Mouse (Mus musculus) embryo, embryonic 10.5 days (tissue): ENCODE results near the gene Jade2.

Experiments used
- DNase-seq: peaks from one replicate; pipeline ENCODE4 v3.0.0-alpha.2; 2015; ENCODE audit warnings: low spot score

The Jade2 gene

DNA sequence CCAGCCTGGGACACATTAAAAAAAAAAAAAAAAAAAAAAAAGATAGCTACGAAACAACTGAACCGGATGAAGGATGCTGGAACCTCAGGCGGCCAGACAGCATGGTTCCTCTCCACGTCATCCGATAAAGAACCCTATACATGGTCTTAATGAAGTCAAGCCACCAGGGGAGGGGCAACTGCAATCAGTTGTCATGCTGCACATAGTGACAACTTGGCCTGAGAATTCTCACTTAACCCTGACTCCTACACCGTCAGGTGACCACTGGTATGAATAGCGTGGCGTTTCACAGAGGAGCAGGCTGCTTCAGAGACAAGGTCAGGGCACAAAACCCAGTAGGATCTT, 23.4 kb downstream of the Jade2 start:
- no peak for DNase-seq

DNA sequence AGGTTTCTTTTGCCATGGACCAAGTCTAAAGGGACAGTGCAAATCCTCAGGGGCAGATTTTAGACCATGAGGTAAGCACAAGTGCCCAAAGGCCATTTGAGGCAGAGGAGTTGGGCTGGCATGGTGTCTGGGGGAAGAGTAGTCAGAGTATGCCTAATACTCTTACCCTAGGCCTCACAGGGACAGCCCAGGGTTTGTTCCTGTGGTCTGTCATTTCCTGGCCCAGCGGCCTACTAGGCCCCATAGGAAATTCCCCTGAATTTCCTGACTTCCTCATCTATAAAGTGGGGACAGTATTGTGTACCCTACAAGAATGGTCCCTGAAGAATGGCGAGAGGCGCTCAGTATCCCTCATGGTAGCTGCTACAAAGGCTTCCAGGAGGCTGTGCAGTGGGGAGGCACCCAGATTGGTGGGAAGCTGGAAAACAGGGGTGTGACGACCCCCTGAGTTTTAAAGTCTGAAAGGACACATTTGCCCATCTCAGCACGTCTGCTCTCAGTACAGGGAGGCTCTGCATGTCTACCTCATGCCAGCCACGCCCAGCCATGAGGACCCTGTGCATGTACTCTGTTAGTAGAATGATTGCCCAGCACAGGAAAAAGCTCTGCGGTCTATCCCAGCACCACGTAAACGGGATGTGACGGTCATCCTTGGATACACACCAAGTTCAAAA, 23.9 kb downstream of the Jade2 start:
- no peak for DNase-seq

DNA sequence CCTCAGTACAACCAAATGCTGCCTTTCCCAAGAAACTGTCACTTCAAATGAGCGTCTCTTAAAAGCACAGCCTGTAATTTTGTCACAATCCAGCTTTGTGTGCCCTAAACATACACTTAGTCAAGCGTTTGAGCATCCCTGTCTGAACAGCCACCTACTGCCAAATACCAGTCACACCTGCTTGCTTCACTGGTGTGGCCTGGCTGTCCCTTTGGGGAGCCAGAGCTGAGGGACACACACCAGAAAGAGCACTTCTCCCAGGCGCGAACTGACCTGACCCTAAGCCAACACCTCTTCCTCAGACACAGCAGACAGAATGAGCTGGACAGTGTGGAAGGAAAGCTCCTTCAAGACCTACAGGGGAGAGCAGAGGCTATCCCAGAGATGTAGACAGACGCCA, 24.5 kb downstream of the Jade2 start:
- DNase-seq: no peak

DNA sequence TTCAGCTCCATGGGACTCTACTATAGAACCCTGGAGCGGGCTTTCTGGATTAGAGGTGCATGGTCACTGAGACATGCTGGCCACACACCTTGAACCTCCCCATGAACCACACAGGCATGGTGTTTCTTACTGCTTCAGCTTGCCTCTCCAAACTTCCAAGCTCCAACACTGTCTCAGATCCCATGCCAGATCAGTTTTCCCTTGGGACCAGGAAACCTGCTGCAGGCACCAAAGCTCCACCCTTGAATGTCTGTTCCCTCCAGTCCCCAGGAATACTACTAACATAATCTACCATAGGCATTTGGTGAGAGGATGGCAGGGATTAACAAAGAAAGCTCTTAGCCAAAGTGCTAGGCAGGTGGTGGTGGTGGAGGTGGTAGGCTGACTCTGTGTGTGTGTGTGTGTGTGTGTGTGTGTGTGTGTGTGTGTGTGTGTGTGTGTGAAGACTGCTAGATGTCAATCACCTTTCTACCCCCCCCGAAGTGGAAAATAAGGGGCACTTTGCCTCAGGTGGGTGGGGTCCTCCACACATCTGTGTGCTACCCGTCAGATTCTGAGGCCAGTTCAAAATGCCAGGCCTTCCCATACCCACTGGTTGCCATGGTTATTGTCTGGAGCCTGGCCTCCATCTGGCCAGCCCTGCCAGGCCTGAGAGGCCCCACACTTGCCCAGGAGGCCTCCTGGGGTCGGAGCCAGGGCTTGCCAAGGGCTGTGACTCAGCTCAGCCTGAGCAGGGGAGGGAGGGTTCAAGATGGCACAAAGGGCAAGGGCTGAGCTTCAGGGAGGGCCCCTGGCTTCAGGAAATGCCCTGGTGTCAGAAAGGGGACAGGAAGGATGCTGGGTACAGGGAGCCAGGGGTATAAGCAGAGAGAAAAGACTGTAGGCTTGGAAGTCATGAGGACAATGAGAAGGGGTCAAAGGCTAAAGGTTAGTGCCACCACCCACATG, 25.2 kb downstream of the Jade2 start:
- no peak for DNase-seq

DNA sequence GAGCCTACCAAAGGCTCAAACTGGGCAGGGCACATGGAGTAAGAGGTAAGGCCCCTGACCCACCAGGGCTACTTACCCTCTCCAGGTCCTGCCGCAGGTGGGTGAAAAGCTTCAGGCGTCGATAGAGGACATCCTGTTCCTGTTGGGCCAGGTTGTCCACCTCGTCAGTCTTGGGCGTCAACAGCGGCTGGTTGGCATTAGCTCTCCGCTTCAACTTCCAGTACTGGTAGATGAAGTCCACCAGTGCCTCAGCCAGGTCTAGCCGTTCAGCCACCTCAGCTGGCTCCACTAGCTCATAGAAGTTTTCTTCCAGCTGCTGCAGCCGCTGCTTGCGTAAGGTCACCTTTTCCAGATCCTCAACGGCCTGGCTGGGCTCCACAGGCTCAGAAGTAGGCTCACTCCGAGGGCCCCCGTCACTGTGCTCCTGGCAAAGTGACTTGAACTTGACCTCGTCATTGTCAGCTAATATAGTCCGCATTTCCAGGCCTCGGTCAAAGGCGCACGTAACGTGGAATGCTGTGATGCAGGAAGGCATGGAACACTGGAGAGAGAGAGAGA, 32.5 kb downstream of the Jade2 start:
- DNase-seq: no peak

DNA sequence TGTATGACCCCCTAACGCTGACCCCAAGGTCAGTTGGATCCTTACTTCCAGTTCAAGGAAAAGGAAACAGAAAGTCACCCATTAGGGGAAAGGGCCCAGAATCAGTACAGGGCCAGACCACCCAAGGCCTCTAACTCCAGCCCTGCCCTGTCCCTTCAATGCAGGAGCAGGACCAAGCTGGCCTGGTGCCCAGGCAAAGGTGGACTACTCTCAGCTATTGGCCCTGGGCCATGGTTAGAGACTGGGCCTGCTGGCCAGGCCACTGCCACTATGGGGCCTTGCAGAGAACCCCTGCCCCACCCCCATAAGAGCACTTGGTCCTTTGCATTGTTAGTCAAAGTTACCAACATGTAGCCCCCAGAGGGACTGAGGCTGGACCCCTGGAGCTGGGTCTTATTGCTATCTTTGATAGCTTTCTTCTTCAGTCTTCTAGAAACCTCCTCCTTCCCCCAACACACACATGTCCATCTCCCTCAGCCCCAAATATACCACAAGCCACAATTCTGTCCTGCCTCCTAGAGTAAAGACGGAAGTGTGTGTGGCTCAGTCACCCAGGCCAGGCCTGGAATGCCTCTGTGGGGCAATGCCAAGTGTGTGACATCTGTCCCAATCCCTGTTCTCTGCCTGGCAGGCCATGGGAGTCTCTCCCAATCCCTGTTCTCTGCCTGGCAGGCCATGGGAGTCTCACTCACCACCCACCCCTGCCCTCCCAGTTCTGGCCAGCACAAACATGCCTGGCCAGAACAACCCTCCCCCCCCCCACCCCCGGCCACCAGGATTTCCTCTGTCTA, 33.3 kb downstream of the Jade2 start:
- no peak for DNase-seq

DNA sequence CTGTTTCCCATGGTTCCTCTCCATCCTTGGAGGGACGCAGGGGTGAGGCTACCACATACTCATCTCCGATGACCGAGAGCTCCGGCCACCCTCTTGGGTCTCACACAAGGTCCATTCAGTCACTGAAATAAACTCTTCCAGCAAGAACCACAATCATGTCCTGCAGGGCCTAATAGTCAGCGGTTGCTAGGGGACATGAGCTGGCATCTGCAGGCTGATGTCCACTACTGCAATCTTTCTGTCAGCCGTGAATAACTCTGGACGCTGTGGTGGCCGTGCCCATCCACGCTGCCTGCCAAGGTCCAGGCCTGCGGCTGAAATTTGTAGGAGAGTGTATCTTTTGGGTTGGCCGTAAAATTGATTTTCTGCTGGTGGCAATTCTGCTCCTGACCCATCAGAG, 34.2 kb downstream of the Jade2 start:
- DNase-seq: no peak

DNA sequence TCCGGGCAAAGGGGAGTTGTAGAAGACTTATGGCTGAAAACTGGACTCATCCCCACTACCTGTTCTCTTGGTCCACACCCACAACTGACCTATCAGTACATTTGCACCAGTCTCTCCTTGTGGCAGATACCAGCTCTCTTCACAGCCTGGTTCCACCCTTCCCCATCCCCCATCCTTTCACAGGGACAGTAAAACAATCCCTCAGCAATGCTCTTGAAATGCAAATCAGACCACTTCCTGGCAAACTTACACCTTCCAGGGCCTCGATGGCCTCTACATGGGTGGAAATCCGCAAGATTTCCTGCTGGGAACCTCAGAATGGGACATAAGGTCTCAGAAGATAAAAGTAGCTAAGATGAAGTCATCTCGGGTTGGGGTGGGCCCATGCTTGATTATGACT, 34.7 kb downstream of the Jade2 start:
- DNase-seq: no peak

DNA sequence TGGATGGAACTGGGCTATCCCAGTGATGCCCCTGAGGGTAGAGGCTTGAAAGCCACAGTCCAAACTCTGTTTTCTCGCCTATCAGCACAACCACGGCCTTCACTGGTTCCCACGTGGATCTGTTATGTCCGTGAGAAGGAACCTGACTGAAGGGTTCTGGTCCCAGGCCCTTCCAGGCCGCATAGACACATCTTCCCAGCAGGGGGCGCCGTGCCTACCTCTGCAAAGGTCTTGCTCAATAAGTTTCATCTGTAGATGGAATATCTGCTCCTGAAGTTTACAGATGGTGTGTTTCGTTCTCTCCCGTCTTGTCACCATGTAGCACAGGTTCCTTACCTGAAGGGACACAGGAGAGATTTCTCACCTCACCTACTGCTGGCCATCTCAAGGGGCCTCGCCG, 36.6 kb downstream of the Jade2 start:
- peak; percentile 81 for DNase-seq

DNA sequence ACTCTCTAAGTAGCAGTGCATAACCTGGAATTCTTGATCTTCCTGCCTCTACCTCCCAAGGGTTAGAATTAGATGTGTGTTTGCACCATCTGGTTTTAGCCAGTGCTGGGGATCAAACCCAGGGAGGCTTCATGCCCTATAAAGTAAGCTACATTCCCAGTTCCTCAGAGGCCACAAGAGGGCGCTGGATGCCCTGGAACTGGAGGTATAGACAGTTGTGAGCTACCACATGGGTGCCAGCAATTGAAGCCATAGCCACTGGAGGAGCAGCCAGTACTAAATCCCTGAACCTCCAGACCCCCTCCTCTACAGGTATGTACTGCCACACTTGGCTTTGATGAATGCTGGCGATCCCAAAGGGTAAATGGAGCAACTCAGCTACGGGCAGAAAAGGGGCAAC, 37.5 kb downstream of the Jade2 start:
- peak; percentile 65 for DNase-seq

DNA sequence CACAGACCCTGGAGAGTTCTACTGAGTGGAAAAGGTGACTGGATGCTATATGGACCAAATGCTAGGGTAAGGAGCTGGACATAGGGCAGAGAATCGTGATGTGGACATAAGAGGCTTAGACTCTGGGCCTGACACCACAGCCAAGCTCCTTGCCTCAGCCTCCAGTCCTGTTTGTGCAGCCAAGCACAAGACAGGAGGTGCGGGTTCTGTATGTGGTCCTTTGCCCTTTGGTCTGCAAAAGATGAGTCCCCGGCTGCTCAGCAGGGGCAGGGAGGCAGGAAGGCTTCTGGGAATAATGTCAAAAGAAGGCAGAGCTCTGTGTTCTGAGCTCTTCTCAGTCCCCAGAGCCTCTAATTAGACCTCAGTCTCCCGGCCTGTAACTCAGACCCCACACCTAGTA, 38.6 kb downstream of the Jade2 start:
- DNase-seq: no peak

DNA sequence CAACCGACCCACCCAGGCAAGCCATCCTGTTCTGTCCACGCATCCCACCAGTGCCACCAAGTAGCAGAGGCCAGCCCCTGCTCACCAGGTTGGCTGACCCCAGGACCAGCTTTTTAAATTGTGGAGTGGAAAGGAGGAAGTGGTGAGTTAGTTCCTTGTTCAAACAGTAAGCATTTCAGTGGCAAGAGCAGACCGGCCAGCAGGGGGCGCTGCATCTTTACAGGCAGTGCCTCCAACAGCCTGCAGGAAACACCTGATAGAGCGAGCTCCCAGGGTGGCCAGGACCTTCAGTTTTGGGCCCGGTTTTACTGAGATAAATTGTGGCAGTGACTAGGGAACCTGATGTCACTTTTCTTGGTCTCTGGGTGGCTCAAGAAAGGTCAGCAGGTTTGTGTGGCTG, 39.7 kb downstream of the Jade2 start:
- DNase-seq: peak; percentile 89

DNA sequence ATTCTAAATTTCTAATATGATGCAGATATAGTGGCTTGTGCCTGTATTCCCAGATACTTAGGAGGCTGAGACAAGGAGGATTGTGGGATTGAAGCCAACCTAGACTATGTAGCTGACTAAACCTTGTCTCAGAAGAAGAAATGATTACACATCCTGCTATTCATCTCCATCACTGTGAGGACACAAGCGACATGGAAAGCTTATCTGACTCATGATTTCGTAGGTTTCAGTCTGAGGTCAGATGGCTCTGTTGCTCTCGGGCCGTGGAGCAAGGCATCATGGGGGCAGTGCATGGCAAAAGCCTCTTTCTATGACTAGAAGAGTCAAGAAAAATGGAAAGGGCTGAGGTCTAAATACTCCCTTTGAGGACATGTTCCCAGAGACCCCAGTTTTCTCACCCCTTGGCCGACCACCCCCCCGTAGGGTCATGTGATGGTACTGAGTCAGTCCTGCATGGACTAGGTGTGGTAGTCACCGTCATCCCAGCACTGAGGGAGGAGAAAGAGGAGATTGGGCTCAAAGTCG, 45.4 kb downstream of the Jade2 start:
- no peak for DNase-seq

DNA sequence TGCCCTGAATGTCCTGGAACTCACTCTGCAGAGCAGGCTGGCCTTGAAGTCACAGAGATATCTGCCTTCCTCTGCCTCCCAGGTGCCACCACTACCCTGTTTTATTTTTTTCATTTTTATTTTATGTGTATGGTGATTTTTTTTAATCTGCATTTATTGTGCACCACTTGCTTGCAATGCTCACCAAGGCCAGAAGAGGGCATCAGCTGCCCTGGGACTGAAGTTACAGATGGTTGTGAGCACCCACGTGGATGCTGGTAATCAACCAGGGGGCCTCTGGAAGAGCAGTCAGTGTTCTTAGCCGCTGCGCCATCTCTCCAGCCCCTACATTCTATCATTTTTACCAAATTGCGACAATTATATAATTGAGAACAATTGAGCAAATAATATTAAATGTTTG, 46.2 kb downstream of the Jade2 start:
- DNase-seq: no peak

DNA sequence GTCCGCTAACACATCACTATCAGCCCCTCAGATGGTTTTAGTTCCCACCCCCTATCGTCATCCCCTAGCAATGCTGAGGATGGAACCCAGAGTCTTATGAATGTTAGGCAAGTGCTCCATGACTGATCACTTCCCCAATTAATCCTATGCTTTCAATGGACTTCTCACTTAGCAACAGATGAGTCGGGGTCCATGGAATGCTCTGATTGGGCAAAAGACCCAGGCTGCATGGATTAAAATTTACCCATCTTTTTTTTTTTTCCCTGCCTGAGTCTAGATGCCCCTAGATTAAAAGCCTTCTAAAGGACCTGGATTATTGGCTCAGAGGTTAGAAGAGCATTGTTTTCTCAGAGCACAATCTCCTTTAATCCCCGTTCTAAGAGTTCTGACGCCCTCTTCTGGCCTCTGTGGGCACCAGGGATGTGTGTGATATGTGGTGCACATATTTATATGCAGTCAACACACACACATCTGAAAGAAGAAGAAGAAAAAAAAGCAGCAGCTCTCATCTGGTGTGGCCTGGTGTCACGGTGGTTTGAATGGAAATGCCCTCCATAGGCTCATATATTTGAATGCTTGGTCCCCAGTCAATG, 47.7 kb downstream of the Jade2 start:
- peak; percentile 55 for DNase-seq

DNA sequence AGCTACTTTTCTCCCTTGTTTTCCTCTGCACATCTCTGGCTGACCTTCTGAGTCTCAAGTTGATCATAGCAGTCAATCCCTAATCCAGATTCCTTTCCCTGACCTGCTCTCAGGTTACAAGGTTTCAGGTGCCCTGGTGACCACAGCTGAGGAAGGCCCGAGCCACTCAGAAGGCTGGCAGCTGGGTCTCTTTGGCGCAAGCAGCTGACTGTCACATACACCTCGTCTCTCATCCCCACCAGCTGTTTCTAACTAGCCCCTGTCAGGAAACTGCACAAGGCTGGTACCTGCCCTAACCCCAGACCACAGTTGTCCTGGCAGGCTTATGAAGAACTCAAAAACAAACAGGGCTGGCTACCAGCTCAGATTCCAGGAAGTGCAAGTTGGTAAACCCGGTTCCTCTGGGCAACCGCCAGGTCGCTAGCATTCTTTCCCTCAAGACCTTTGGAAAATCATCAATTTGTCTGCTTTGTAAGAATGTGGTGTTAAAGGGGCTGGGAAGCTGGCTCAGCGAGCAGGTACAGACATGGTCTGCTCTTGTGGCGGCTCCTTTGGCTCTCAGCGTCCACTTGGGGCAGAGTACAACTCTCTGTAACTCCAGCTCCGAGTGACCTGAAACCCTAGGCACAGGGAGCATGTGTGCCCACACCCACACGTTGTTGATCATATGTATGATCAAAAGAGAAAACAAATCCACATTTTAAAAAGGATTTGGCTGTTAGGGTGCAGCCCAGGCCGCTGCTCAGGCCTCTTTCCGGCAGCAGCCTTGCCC, 50.2 kb downstream of the Jade2 start:
- DNase-seq: no peak

DNA sequence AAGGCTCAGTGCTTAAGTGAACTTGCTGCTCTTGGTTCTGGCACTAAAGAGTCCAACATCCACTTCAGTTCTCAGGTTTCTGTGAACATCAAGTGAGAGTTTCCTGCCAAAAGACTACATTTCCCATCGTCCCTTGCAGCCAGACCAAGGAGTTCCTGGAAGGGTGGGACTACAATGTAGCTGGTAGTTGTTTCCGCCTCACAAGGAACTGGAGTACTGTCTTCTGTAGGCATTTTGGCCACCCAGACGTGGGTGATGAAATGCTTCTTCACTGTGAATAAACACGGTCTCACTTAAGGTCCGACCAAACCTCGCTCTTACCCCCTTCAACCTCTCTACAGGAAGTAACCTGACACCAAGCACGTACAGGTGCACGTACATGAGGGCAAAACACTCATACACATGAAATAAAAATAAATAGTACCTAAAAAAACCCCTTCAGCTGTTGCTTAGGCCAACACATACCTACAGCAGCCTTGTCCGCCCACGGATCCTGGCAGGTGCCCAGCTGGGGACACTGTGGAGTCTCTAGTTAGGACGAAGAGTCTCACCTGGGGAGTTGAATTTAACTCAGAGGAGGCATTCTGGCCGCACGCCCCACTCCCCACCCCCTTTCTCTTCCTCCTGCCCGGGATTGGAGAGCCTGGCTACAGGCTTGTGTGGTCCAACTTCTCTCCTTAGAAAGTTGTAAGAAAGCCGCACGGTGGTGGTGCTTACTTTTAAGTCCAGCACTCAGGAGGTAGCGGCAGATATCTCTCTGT, 52.1 kb downstream of the Jade2 start:
- DNase-seq: peak; percentile 88

DNA sequence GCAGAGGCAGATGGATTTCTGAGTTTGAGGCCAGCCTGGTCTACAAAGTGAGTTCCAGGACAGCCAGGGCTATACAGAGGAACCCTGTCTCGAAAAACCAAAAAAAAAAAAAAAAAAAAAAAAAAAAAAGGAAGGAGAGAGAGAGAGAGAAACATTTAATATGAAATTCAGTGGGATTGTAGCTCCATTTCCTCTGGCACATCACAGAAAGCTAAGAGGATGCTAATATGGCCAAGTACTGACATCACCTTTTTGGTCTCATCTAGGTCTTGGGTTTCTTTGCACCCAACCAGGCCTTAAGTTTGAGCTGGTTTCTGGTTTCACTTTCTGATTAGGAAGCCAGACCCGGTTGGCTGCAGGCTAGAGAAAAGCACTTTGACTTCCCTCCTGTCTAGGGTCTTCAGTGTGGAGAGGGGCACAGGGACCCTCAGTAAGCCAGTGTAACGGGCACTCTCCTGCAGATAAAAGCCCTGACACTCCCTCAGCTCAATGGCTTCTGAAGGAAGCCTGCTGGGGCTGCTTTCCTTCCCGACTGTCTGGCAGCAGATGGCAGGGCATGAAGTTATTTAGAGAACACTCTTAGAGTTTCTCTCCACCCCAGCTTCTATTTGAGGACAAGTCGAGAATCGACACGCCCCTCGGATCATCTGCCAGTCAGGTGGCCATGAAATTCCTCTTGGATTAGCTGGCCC, 56.7 kb downstream of the Jade2 start:
- DNase-seq: no peak

DNA sequence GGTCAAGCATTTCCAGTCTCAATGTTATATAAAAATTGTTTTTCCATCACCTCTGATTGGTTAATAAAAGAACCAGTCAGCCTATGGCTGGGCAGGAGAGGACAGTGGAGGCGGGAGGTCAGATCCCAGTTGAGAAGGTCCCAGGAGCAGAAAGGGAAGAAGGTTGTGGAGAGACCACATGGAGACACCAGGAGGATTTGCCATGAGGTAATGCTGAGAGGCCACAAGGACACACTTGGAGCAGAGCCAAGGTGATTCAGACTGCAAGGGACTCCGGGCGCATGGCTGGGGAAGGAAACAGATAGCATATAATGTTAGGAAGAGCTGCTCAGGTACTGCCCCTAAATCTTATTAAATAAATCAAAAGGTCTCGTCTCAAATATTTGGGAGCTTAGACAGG, 61.2 kb downstream of the Jade2 start:
- no peak for DNase-seq

DNA sequence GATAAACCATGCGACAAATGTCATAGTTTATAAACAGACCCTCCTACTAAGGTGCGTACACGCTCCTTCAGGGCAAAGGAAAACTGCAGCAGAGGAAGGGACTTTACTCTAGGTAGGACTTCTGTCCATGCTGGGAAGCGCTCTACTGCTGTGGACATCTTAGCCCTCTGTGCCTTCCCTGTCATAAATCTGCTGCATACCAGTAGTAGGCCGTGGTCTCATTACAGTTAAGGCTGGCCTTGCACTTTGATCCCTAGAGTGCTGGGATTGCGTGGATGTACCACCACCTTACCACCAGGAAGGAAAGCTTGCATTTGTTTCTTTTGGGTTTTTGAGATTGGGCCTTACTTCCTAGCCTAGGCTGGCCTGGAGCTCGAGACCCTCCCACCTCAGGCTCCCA, 66.8 kb downstream of the Jade2 start:
- DNase-seq: no peak
